ENCODE assay signal across 8 mouse cellular contexts in genomic region chr2:52999524-52999969, GRCm38 (mm10).
A peak's percentile ranks its signal among the peaks of the same experiment; 100 is the strongest.
DNase-seq lines count a peak whose midpoint lies in the region; ATAC-seq and TF ChIP-seq lines count a peak whose summit lies in the region.

No protein-coding gene starts in this region.

- peaks cover 7% of the 10 kb centered on the region; the same call in 1 of the 2 replicates for H3K4me1 ChIP-seq in lung, adult 2 months (ENCODE audit: control insufficient read depth, insufficient read depth, low read length)
- peaks cover 20% of the 10 kb centered on the region for H3K4me1 ChIP-seq in forebrain, embryonic 15.5 days

- H3K27me3 ChIP-seq in forebrain, embryonic 15.5 days = no peaks in the 10 kb centered on the region

- peak; percentile 60 for DNase-seq in gastrocnemius, adult 18-20 months (ENCODE audit: low spot score)
- no peak for DNase-seq in gastrocnemius, postnatal 25 days
- DNase-seq in lung, adult 2 months = no peak
- no peak for DNase-seq in lung, adult 18-20 months
- DNase-seq in retina, embryonic 14.5 days (ENCODE audit: low spot score) = peak; percentile 39
- no peak for DNase-seq in thymus, postnatal 0 days (ENCODE audit: low spot score)
- DNase-seq in kidney, adult 8-10 months = no peak

- WGBS in lung, adult 2 months = 14% methylated on average over 3 of the region's 3 CpGs
- 10% methylated on average over 3 of the region's 3 CpGs for WGBS in forebrain, embryonic 15.5 days

- TF ChIP-seq POLR2A in lung, adult 2 months (IDR thresholded peaks at IDR 0.05; ENCODE audit: borderline replicate concordance, extremely low read depth, low read depth, low read length) = no peak

- TF ChIP-seq CTCF in lung, adult 2 months (IDR thresholded peaks at IDR 0.05; ENCODE audit: insufficient read depth, low read length) = 0 out of 2 replicates have a peak, but pooled peaks have one; percentile 1

- ATAC-seq in forebrain, embryonic 15.5 days (replicated peaks) = peak; percentile 57

- no peaks in the 10 kb centered on the region for H3K36me3 ChIP-seq in forebrain, embryonic 15.5 days

- H3K9me3 ChIP-seq in forebrain, embryonic 15.5 days = no peaks in the 10 kb centered on the region

- H3K4me3 ChIP-seq in lung, adult 2 months (replicated peaks; ENCODE audit: extremely low read depth, low read depth, low read length) = no peak overlapping the region
- no peak overlapping the region for H3K4me3 ChIP-seq in forebrain, embryonic 15.5 days

- H3K9ac ChIP-seq in forebrain, embryonic 15.5 days (replicated peaks) = no peak overlapping the region

- H3K4me2 ChIP-seq in forebrain, embryonic 15.5 days (replicated peaks) = no peak overlapping the region

- H3K27ac ChIP-seq in forebrain, embryonic 15.5 days (replicated peaks) = no peak overlapping the region; the same call in 1 of the 2 replicates

Comparison
In these comparisons a context has a peak if more than half of its experiments do, and no peak if none do; other contexts are left out.
1. DNase-seq: peak in gastrocnemius, adult 18-20 months (single experiment) and retina, embryonic 14.5 days (single experiment); none in gastrocnemius, postnatal 25 days (single experiment), lung, adult 2 months (single experiment), lung, adult 18-20 months (0 of 2), thymus, postnatal 0 days (single experiment) and kidney, adult 8-10 months (0 of 2).